ENCODE assay signal across 9 mouse cellular contexts in genomic region chr3:105165355-105165754, GRCm38 (mm10).
A peak's percentile ranks its signal among the peaks of the same experiment; 100 is the strongest.
DNase-seq lines count a peak whose midpoint lies in the region; ATAC-seq and TF ChIP-seq lines count a peak whose summit lies in the region.
"Had no signal": no experiment of that assay in that cellular context is flagged by ENCODE, and none has a peak within 500 bp of the region (broad histone marks: within the 10 kb centered on the region; RNA-seq: fewer than 3 reads in every experiment).

No protein-coding gene starts in this region.

- 58% methylated on average over 2 of the region's 2 CpGs for WGBS in hindbrain, embryonic 11.5 days
- 71% methylated on average over 2 of the region's 2 CpGs for WGBS in hindbrain, embryonic 13.5 days
- WGBS in forebrain, embryonic 12.5 days = 65% methylated on average over 2 of the region's 2 CpGs
- WGBS in hindbrain, postnatal 0 days = 71% methylated on average over 2 of the region's 2 CpGs
- 69% methylated on average over 2 of the region's 2 CpGs for WGBS in midbrain, postnatal 0 days

- H3K27me3 ChIP-seq in hindbrain, embryonic 11.5 days (ENCODE audit: control insufficient read depth, insufficient read depth, low read length) = no peaks in the 10 kb centered on the region
- H3K27me3 ChIP-seq in hindbrain, embryonic 13.5 days = no peaks in the 10 kb centered on the region
- H3K27me3 ChIP-seq in forebrain, embryonic 12.5 days = no peaks in the 10 kb centered on the region
- no peaks in the 10 kb centered on the region for H3K27me3 ChIP-seq in hindbrain, postnatal 0 days (ENCODE audit: insufficient read depth, low read length)
- H3K27me3 ChIP-seq in midbrain, postnatal 0 days (ENCODE audit: insufficient read depth, low read length) = no peaks in the 10 kb centered on the region
- H3K27me3 ChIP-seq: neural tube, embryonic 12.5 days had no signal

- H3K27ac ChIP-seq in hindbrain, embryonic 11.5 days (ENCODE audit: low read depth, low read length) = no peak overlapping the region
- no peak overlapping the region for H3K27ac ChIP-seq in hindbrain, embryonic 13.5 days
- H3K27ac ChIP-seq in forebrain, embryonic 12.5 days = no peak overlapping the region
- no peak overlapping the region for H3K27ac ChIP-seq in hindbrain, postnatal 0 days
- no peak overlapping the region for H3K27ac ChIP-seq in midbrain, postnatal 0 days (ENCODE audit: low read depth, low read length)
- H3K27ac ChIP-seq: neural tube, embryonic 12.5 days had no signal

- peak; percentile 77 for DNase-seq in hindbrain, embryonic 11.5 days (ENCODE audit: low spot score)
- peak; percentile 80 for DNase-seq in brain, adult 2 months (ENCODE audit: low read depth, low spot score)
- DNase-seq in hindbrain, postnatal 0 days (ENCODE audit: low spot score) = peak; percentile 77
- DNase-seq in left cerebral cortex, postnatal 10 days (ENCODE audit: extremely low spot score in 1 of 2, low spot score in 2 of 2) = peak; percentile 35 to 76
- DNase-seq in midbrain, postnatal 0 days (ENCODE audit: low spot score) = peak; percentile 55
- DNase-seq in testis, postnatal 14 days (ENCODE audit: low spot score) = peak; percentile 33

- no peaks in the 10 kb centered on the region for H3K4me1 ChIP-seq in hindbrain, embryonic 11.5 days (replicated peaks; ENCODE audit: control insufficient read depth, insufficient read depth, low read length)
- peaks cover 9% of the 10 kb centered on the region for H3K4me1 ChIP-seq in hindbrain, embryonic 13.5 days (replicated peaks)
- H3K4me1 ChIP-seq in forebrain, embryonic 12.5 days = peaks cover 4% of the 10 kb centered on the region; the same call in 1 of the 2 replicates
- peaks cover 7% of the 10 kb centered on the region for H3K4me1 ChIP-seq in hindbrain, postnatal 0 days (ENCODE audit: insufficient read depth, low read length)
- peaks cover 6% of the 10 kb centered on the region; the same call in 1 of the 2 replicates for H3K4me1 ChIP-seq in midbrain, postnatal 0 days (ENCODE audit: insufficient read depth, low read length)
- H3K4me1 ChIP-seq: neural tube, embryonic 12.5 days had no signal

- no peak overlapping the region for H3K4me2 ChIP-seq in hindbrain, embryonic 11.5 days (replicated peaks; ENCODE audit: low read depth, low read length)
- H3K4me2 ChIP-seq in hindbrain, embryonic 13.5 days = no peak overlapping the region
- H3K4me2 ChIP-seq in forebrain, embryonic 12.5 days = no peak overlapping the region
- H3K4me2 ChIP-seq in hindbrain, postnatal 0 days (ENCODE audit: low read depth, low read length) = no peak overlapping the region
- no peak overlapping the region for H3K4me2 ChIP-seq in midbrain, postnatal 0 days (ENCODE audit: low read depth, low read length, poor library complexity, severe bottlenecking)
- H3K4me2 ChIP-seq: neural tube, embryonic 12.5 days had no signal

- no peak for ATAC-seq in hindbrain, embryonic 11.5 days (ENCODE audit: low FRiP score)
- no peak for ATAC-seq in hindbrain, embryonic 13.5 days (ENCODE audit: low FRiP score)
- 0 out of 2 replicates have a peak, but pooled peaks have one; percentile 39 for ATAC-seq in forebrain, embryonic 12.5 days (ENCODE audit: low FRiP score)
- ATAC-seq in hindbrain, postnatal 0 days = no peak; the same call in 1 of the 2 replicates
- ATAC-seq in midbrain, postnatal 0 days (ENCODE audit: low FRiP score) = no peak

- intact Hi-C loops in left cerebral cortex, postnatal 10 days (cut with DNase I) = no loop called here

- peak; percentile 69 for TF ChIP-seq CTCF in hindbrain, postnatal 0 days (IDR thresholded peaks at IDR 0.05; ENCODE audit: low read depth)
- TF ChIP-seq CTCF in midbrain, postnatal 0 days (IDR thresholded peaks at IDR 0.05) = peak; percentile 65

- H3K4me3 ChIP-seq in hindbrain, embryonic 11.5 days (ENCODE audit: low read depth, low read length) = no peak overlapping the region
- H3K4me3 ChIP-seq in hindbrain, embryonic 13.5 days = no peak overlapping the region
- no peak overlapping the region for H3K4me3 ChIP-seq in forebrain, embryonic 12.5 days (replicated peaks)
- no peak overlapping the region for H3K4me3 ChIP-seq in hindbrain, postnatal 0 days (ENCODE audit: low read length)
- H3K4me3 ChIP-seq in midbrain, postnatal 0 days (ENCODE audit: low read depth, low read length) = no peak overlapping the region
- H3K4me3 ChIP-seq: neural tube, embryonic 12.5 days had no signal

- H3K9me3 ChIP-seq in hindbrain, embryonic 11.5 days (ENCODE audit: control insufficient read depth, low read length) = no peaks in the 10 kb centered on the region
- no peaks in the 10 kb centered on the region for H3K9me3 ChIP-seq in hindbrain, embryonic 13.5 days
- H3K9me3 ChIP-seq in forebrain, embryonic 12.5 days = no peaks in the 10 kb centered on the region
- H3K9me3 ChIP-seq in hindbrain, postnatal 0 days (ENCODE audit: low read length) = no peaks in the 10 kb centered on the region
- H3K9me3 ChIP-seq in midbrain, postnatal 0 days (ENCODE audit: low read length) = no peaks in the 10 kb centered on the region

- no peaks in the 10 kb centered on the region for H3K36me3 ChIP-seq in hindbrain, embryonic 11.5 days (ENCODE audit: control insufficient read depth, insufficient read depth, low read length)
- no peaks in the 10 kb centered on the region for H3K36me3 ChIP-seq in hindbrain, embryonic 13.5 days
- no peaks in the 10 kb centered on the region for H3K36me3 ChIP-seq in forebrain, embryonic 12.5 days (replicated peaks)
- no peaks in the 10 kb centered on the region for H3K36me3 ChIP-seq in hindbrain, postnatal 0 days (ENCODE audit: insufficient read depth, low read length)
- H3K36me3 ChIP-seq in midbrain, postnatal 0 days (ENCODE audit: insufficient read depth, low read length) = no peaks in the 10 kb centered on the region
- H3K36me3 ChIP-seq: neural tube, embryonic 12.5 days had no signal

- no peak overlapping the region for H3K9ac ChIP-seq in hindbrain, embryonic 11.5 days (ENCODE audit: low read depth, low read length)
- H3K9ac ChIP-seq in hindbrain, embryonic 13.5 days = no peak overlapping the region
- H3K9ac ChIP-seq in forebrain, embryonic 12.5 days = no peak overlapping the region
- no peak overlapping the region for H3K9ac ChIP-seq in hindbrain, postnatal 0 days (replicated peaks; ENCODE audit: low read length)
- H3K9ac ChIP-seq in midbrain, postnatal 0 days (replicated peaks; ENCODE audit: low read length, poor library complexity, severe bottlenecking) = no peak overlapping the region
- H3K9ac ChIP-seq: neural tube, embryonic 12.5 days had no signal
